Mouse (Mus musculus): ENCODE data around the gene Gm4070. TPM values are rescaled to one million over a fixed set of nuclear protein-coding genes. Genes with fewer than 3 reads are reported as not detected.
"Not testable (repeated sequence)": the region's sequence is repeated elsewhere in the genome, so short reads cannot be mapped to it uniquely, and the experiment has no call there.

Gm4070 gene
- 1 to 10 TPM; 1.6 to 2.2 TPM for total RNA-seq (2021)
- long read RNA-seq, experiment 1, result 0 reads
- long read RNA-seq, experiment 2, partial matches to known transcripts, result 0 of 1 reads
- long read RNA-seq, experiment 2, other reads (novel, unspliced or antisense), result 0 of 1 reads

GRCm38 (mm10) chr7:105953812-105954211, at the start of gene Gm4070:
Gm4070 (minus strand) TSS chr7:105953967.
- DNase-seq (ENCODE audit: low spot score in 2 of 2), result not testable (repeated sequence)

- DNase-seq (ENCODE audit: low spot score in 2 of 2), result not testable (repeated sequence)
Measured at GRCm38 (mm10) chr7:105954540-105954939, 773 bp upstream of the Gm4070 start.

GRCm38 (mm10) chr7:105952408-105952807, 1.4 kb downstream of the Gm4070 start:
- not testable (repeated sequence) for DNase-seq (ENCODE audit: low spot score in 2 of 2)

- not testable (repeated sequence) for DNase-seq (ENCODE audit: low spot score in 2 of 2)
Measured at GRCm38 (mm10) chr7:105945238-105945637, 8.5 kb downstream of the Gm4070 start.

GRCm38 (mm10) chr7:105932132-105932531, 21.6 kb downstream of the Gm4070 start:
- not testable (repeated sequence) for DNase-seq (ENCODE audit: low spot score in 2 of 2)

GRCm38 (mm10) chr7:105883588-105884336, 70.0 kb downstream of the Gm4070 start:
- not testable (repeated sequence) for DNase-seq (ENCODE audit: low spot score in 2 of 2)

- not testable (repeated sequence) for DNase-seq (ENCODE audit: low spot score in 2 of 2)
Measured at GRCm38 (mm10) chr7:105879717-105880484, 73.9 kb downstream of the Gm4070 start.

- not testable (repeated sequence) for DNase-seq (ENCODE audit: low spot score in 2 of 2)
Measured at GRCm38 (mm10) chr7:105855718-105856560, 97.8 kb downstream of the Gm4070 start.

Other genes starting within 250 kb of the Gm4070 start
- 100 to 1,000 TPM; 145 to 148 TPM for gene Ilk, start 217.4 kb downstream of the Gm4070 start, total RNA-seq (2021)
- gene Rrp8, start 216.6 kb downstream of the Gm4070 start, total RNA-seq (2021), result 10 to 100 TPM; 21.0 to 21.2 TPM
- 100 to 1,000 TPM; 161 to 175 TPM for gene Taf10, start 209.6 kb downstream of the Gm4070 start, total RNA-seq (2021)
- gene Tpp1, start 201.7 kb downstream of the Gm4070 start, total RNA-seq (2021), result 10 to 100 TPM; 85.0 to 95.7 TPM
- gene Dchs1, start 166.3 kb downstream of the Gm4070 start, total RNA-seq (2021), result 10 to 100 TPM; 23.7 to 29.4 TPM
- gene Mrpl17, start 142.9 kb downstream of the Gm4070 start, total RNA-seq (2021), result 100 to 1,000 TPM; 170 to 182 TPM

All from adrenal gland, postnatal 4 days (tissue).